Mouse (Mus musculus) urinary bladder, postnatal 25 days (tissue): ENCODE measurements around the gene Gsk3b.
A peak's percentile ranks its signal among the peaks of the same experiment; 100 is the strongest.
"Not testable (repeated sequence)": the region's sequence is repeated elsewhere in the genome, so short reads cannot be mapped to it uniquely, and the experiment has no call there.

ENCODE experiments used
- DNase-seq: peaks from one replicate; pipeline ENCODE4 v3.0.0; 2022; ENCODE audit warnings: low spot score

Gsk3b gene

GRCm38 (mm10) chr16:38189952-38190351, 101.2 kb downstream of the Gsk3b start:
- DNase-seq, result no peak

GRCm38 (mm10) chr16:38190531-38190930, 101.7 kb downstream of the Gsk3b start:
- DNase-seq, result no peak

- no peak for DNase-seq
Observed at GRCm38 (mm10) chr16:38191460-38191859, 102.7 kb downstream of the Gsk3b start.

- DNase-seq, result no peak
Observed at GRCm38 (mm10) chr16:38192640-38193039, 103.8 kb downstream of the Gsk3b start.

- DNase-seq, result peak; percentile 62
Observed at GRCm38 (mm10) chr16:38197299-38197698, 108.5 kb downstream of the Gsk3b start.

- DNase-seq, result no peak
Observed at GRCm38 (mm10) chr16:38205272-38205671, 116.5 kb downstream of the Gsk3b start.

- not testable (repeated sequence) for DNase-seq
Observed at GRCm38 (mm10) chr16:38222491-38222890, 133.7 kb downstream of the Gsk3b start.

- no peak for DNase-seq
Observed at GRCm38 (mm10) chr16:38236936-38237585, 148.3 kb downstream of the Gsk3b start.

GRCm38 (mm10) chr16:38239729-38240128, 150.9 kb downstream of the Gsk3b start:
- DNase-seq, result peak; percentile 20

- DNase-seq, result no peak
Observed at GRCm38 (mm10) chr16:38240167-38240566, 151.4 kb downstream of the Gsk3b start.

- no peak for DNase-seq
Observed at GRCm38 (mm10) chr16:38244111-38244510, 155.3 kb downstream of the Gsk3b start.

GRCm38 (mm10) chr16:38245379-38245778, 156.6 kb downstream of the Gsk3b start:
- DNase-seq, result no peak

GRCm38 (mm10) chr16:38245849-38246585, 157.2 kb downstream of the Gsk3b start:
- no peak for DNase-seq

- no peak for DNase-seq
Observed at GRCm38 (mm10) chr16:38248331-38248961, 159.6 kb downstream of the Gsk3b start.

GRCm38 (mm10) chr16:38250467-38250866, 161.7 kb downstream of the Gsk3b start:
- DNase-seq, result no peak

- no peak for DNase-seq
Observed at GRCm38 (mm10) chr16:38254001-38254400, 165.2 kb downstream of the Gsk3b start.

GRCm38 (mm10) chr16:38255107-38255506, 166.3 kb downstream of the Gsk3b start:
- DNase-seq, result no peak

- DNase-seq, result no peak
Observed at GRCm38 (mm10) chr16:38255927-38256326, 167.1 kb downstream of the Gsk3b start.

GRCm38 (mm10) chr16:38271601-38272000, 182.8 kb downstream of the Gsk3b start:
- DNase-seq, result no peak

GRCm38 (mm10) chr16:38272483-38272882, 183.7 kb downstream of the Gsk3b start:
- DNase-seq, result no peak

- DNase-seq, result no peak
Observed at GRCm38 (mm10) chr16:38274737-38275136, 185.9 kb downstream of the Gsk3b start.

- no peak for DNase-seq
Observed at GRCm38 (mm10) chr16:38279794-38280193, 191.0 kb downstream of the Gsk3b start.

GRCm38 (mm10) chr16:38280951-38281350, 192.2 kb downstream of the Gsk3b start:
- no peak for DNase-seq
